Mouse (Mus musculus) bone marrow, adult 2 months (tissue): ENCODE data around the gene Cds1. TPM values are rescaled to one million over a fixed set of nuclear protein-coding genes. Genes with fewer than 3 reads are reported as not detected.

ENCODE experiments used
- H3K27ac ChIP-seq: fragments of 200-500 bp; 2 replicates; pipeline ENCODE4 v1.5.1; 2012; ENCODE audit warnings: low read depth, mild to moderate bottlenecking, control low read depth, inconsistent platforms, low read length; ENCODE audit not compliant: control insufficient read depth, poor library complexity, insufficient read depth
- H3K4me1 ChIP-seq: fragments of 200-500 bp; 2 replicates; pipeline ENCODE4 v1.6.1; 2011; ENCODE audit warnings: low read length; ENCODE audit not compliant: control insufficient read depth, insufficient read depth
- H3K4me3 ChIP-seq: fragments of 200-500 bp; replicated peaks from 2 replicates; pipeline ENCODE3; 2011; ENCODE audit warnings: mild to moderate bottlenecking, low read depth, low read length, control low read depth; ENCODE audit not compliant: control insufficient read depth
- CTCF ChIP-seq: fragments of 200-500 bp; IDR thresholded peaks from 2 replicates; pipeline ENCODE4 v1.5.1; 2011; ENCODE audit warnings: low read length, control low read depth; ENCODE audit not compliant: control insufficient read depth, insufficient read depth
- POLR2A ChIP-seq: fragments of 200-500 bp; IDR thresholded peaks from 2 replicates; pipeline ENCODE4 v1.6.1; 2011; ENCODE audit warnings: low read depth, mild to moderate bottlenecking, control low read depth, low read length, borderline replicate concordance; ENCODE audit not compliant: control insufficient read depth
- WGBS: fragments of 180-500 bp; shearing (Covaris S2); methylation state at CpG from one replicate; pipeline ENCODE4 v1.1.7; 2018; 5-methylcytosine and 5-hydroxymethylcytosine counted together
- polyA plus RNA-seq: library from polyadenylated mRNA; stranded (reverse); fragments of >200 nt; gene quantifications from 2 replicates; pipeline ENCODE4 v1.2.4, GENCODE M21; 2011; ENCODE audit warnings: low replicate concordance; ENCODE audit not compliant: missing spikeins, insufficient read depth, insufficient read length

The Cds1 gene
- polyA plus RNA-seq, 1 experiment, result 1.5 TPM

- TF ChIP-seq POLR2A (no peak), CTCF (peak; percentile 34; the same call in 1 of the 2 replicates)
- WGBS, result 67% methylated on average over 6 of the region's 6 CpGs
- no peak overlapping the region for H3K4me3 ChIP-seq
- H3K27ac ChIP-seq, result no peak overlapping the region
- H3K4me1 ChIP-seq, result no peaks in the 10 kb centered on the region
Measured at GRCm38 (mm10) chr5:101811296-101812169, 46.6 kb downstream of the Cds1 start.

GRCm38 (mm10) chr5:101816822-101817221, 51.9 kb downstream of the Cds1 start:
- no peak overlapping the region for H3K4me3 ChIP-seq
- no peaks in the 10 kb centered on the region for H3K4me1 ChIP-seq
- H3K27ac ChIP-seq, result no peak overlapping the region
- TF ChIP-seq POLR2A (no peak), CTCF (no peak)
- 18% methylated on average over 7 of the region's 7 CpGs for WGBS

GRCm38 (mm10) chr5:101819216-101819615, 54.3 kb downstream of the Cds1 start:
- WGBS, result 86% methylated on average over 10 of the region's 10 CpGs
- no peaks in the 10 kb centered on the region for H3K4me1 ChIP-seq
- no peak for TF ChIP-seq POLR2A
- TF ChIP-seq CTCF, result no peak
- H3K4me3 ChIP-seq, result no peak overlapping the region
- no peak overlapping the region for H3K27ac ChIP-seq

GRCm38 (mm10) chr5:101819844-101820243, 54.9 kb downstream of the Cds1 start:
- H3K4me1 ChIP-seq, result no peaks in the 10 kb centered on the region
- H3K4me3 ChIP-seq, result no peak overlapping the region
- 87% methylated on average over 7 of the region's 7 CpGs for WGBS
- H3K27ac ChIP-seq, result no peak overlapping the region
- TF ChIP-seq POLR2A (no peak), CTCF (no peak)

- H3K4me3 ChIP-seq, result no peak overlapping the region
- H3K27ac ChIP-seq, result no peak overlapping the region
- TF ChIP-seq POLR2A (no peak), CTCF (no peak)
- 80% methylated on average over 8 of the region's 8 CpGs for WGBS
- H3K4me1 ChIP-seq, result no peaks in the 10 kb centered on the region
Measured at GRCm38 (mm10) chr5:101821052-101821451, 56.1 kb downstream of the Cds1 start.

- Histone ChIP-seq H3K27ac (no peak overlapping the region), H3K4me1 (no peaks in the 10 kb centered on the region), H3K4me3 (no peak overlapping the region)
- 83% methylated on average over 17 of the region's 17 CpGs for WGBS
- TF ChIP-seq CTCF (no peak), POLR2A (no peak)
Measured at GRCm38 (mm10) chr5:101821491-101822310, 56.8 kb downstream of the Cds1 start.

GRCm38 (mm10) chr5:101822311-101822670, 57.4 kb downstream of the Cds1 start:
- Histone ChIP-seq H3K27ac (no peak overlapping the region), H3K4me1 (no peaks in the 10 kb centered on the region), H3K4me3 (no peak overlapping the region)
- TF ChIP-seq POLR2A (no peak), CTCF (no peak)
- 83% methylated on average over 6 of the region's 6 CpGs for WGBS
